Mouse (Mus musculus) kidney, embryonic 14.5 days (tissue): ENCODE measurements around the gene Smcr8. TPM values are rescaled to one million over a fixed set of nuclear protein-coding genes. Genes with fewer than 3 reads are reported as not detected.

Experiments used
- ATAC-seq: fragments of 200-750 bp; cut with Nextera tagmentation; 2 replicates; pipeline ENCODE4 v1.8.0; 2017; ENCODE audit warnings: moderate number of reproducible peaks, mild to moderate bottlenecking, moderate TSS enrichment, moderate library complexity; ENCODE audit not compliant: low FRiP score, low TSS enrichment
- H3K27ac ChIP-seq: fragments of 300-500 bp; sonication (generic); 2 replicates; pipeline ENCODE4 v1.5.1; 2014; ENCODE audit warnings: low read depth, mild to moderate bottlenecking, low read length, moderate library complexity, mixed read lengths
- H3K27me3 ChIP-seq: fragments of 300-500 bp; sonication (generic); 2 replicates; pipeline ENCODE4 v1.6.1; 2014; ENCODE audit warnings: mild to moderate bottlenecking, low read length; ENCODE audit not compliant: control insufficient read depth, insufficient read depth
- H3K36me3 ChIP-seq: fragments of 300-500 bp; sonication (generic); 2 replicates; pipeline ENCODE4 v1.6.1; 2014; ENCODE audit warnings: low read length, mixed read lengths; ENCODE audit not compliant: control insufficient read depth, insufficient read depth
- H3K4me1 ChIP-seq: fragments of 300-500 bp; sonication (generic); 2 replicates; pipeline ENCODE4 v1.6.1; 2014; ENCODE audit warnings: low read length, mixed read lengths; ENCODE audit not compliant: control insufficient read depth, insufficient read depth
- H3K4me2 ChIP-seq: fragments of 300-500 bp; sonication (generic); replicated peaks from 2 replicates; pipeline ENCODE4 v1.6.1; 2014; ENCODE audit warnings: low read depth, mild to moderate bottlenecking, low read length
- H3K4me3 ChIP-seq: fragments of 300-500 bp; sonication (generic); 2 replicates; pipeline ENCODE4 v1.5.1; 2014; ENCODE audit warnings: mild to moderate bottlenecking, low read length
- H3K9ac ChIP-seq: fragments of 300-500 bp; sonication (generic); 2 replicates; pipeline ENCODE4 v1.6.1; 2014; ENCODE audit warnings: low read depth, mild to moderate bottlenecking, low read length, moderate library complexity
- H3K9me3 ChIP-seq: fragments of 300-500 bp; sonication (generic); 2 replicates; pipeline ENCODE4 v1.6.1; 2016; ENCODE audit warnings: low read length; ENCODE audit not compliant: control insufficient read depth
- WGBS: fragments of 180-500 bp; shearing (Covaris S2); extraction: QIAGEN DNeasy Blood & Tissue Kit; methylation state at CpG from one replicate; pipeline ENCODE4 v1.1.7; 2014; 5-methylcytosine and 5-hydroxymethylcytosine counted together
- polyA plus RNA-seq: library from polyadenylated mRNA; unstranded; fragments of >200 nt; fragmentation: Nextera tagmentation; extraction: Ambion mirVana; gene quantifications from 2 replicates; pipeline ENCODE4 v1.2.1, GENCODE M21; 2014

Smcr8 gene
- polyA plus RNA-seq: 5.2 and 8.2 TPM in 2 replicates

- Histone ChIP-seq H3K4me2 (peak within 1 kb of the TSS; percentile 68), H3K27me3 (no peaks in the 10 kb centered on the region), H3K27ac (peak within 1 kb of the TSS; percentile 49), H3K36me3 (peaks cover 11% of the 10 kb centered on the region), H3K4me3 (peak within 1 kb of the TSS; percentile 71), H3K9me3 (no peaks in the 10 kb centered on the region), H3K4me1 (peaks cover 45% of the 10 kb centered on the region), H3K9ac (peak within 1 kb of the TSS; percentile 72)
- ATAC-seq: peak; percentile 96
- under 1% methylated on average over 62 of the region's 62 CpGs for WGBS
Observed at GRCm38 (mm10) chr11:60776829-60777740, at the start of gene Smcr8, which contains the start of gene Top3a. Gene Smcr8, plus strand, starts transcription at chr11:60777524. Gene Top3a, minus strand, starts transcription at chr11:60777365.

- Histone ChIP-seq H3K4me3 (peak within 1 kb of the TSS; percentile 93), H3K9ac (peak within 1 kb of the TSS; percentile 91), H3K4me2 (peak within 1 kb of the TSS; percentile 50), H3K9me3 (no peaks in the 10 kb centered on the region), H3K27ac (peak within 1 kb of the TSS; percentile 84), H3K36me3 (peaks cover 41% of the 10 kb centered on the region), H3K27me3 (no peaks in the 10 kb centered on the region), H3K4me1 (peaks cover 18% of the 10 kb centered on the region)
- peak; percentile 93 for ATAC-seq
- WGBS: under 1% methylated on average over 44 of the region's 44 CpGs
Observed at GRCm38 (mm10) chr11:60728260-60728761, 49.0 kb upstream of the Smcr8 start, which contains the start of gene Mief2. Gene Mief2, plus strand, starts transcription at chr11:60728398.

DNA sequence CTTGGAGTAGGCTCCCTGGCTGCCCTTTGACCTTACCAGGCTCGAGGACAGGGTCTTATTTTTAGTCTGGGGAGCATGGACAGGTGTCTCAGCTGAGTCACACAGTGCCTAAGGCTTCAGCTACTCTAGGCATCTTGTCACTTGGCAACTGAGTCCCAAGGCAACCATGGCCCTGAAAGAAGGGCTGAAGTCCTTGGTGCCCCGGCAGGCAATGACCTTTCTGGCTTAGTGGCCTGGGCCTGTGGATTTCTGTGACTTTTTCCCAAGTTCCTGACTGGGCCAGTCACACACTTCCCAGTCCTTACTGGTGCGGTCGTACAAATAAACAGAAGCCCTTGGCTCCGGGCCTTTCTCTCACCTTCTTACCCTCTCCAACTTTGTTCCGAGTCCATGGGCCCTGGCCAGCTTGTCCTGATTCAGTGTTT is 48.1 kb upstream of the Smcr8 start:
- Histone ChIP-seq H3K36me3 (peaks cover 32% of the 10 kb centered on the region), H3K27ac (no peak overlapping the region), H3K27me3 (no peaks in the 10 kb centered on the region), H3K9ac (no peak overlapping the region), H3K4me3 (peak overlapping the region; percentile 93), H3K4me1 (peaks cover 18% of the 10 kb centered on the region), H3K9me3 (no peaks in the 10 kb centered on the region), H3K4me2 (peak overlapping the region; percentile 50; the same call in 1 of the 2 replicates)
- no peak for ATAC-seq
- 72% methylated on average over 6 of the region's 6 CpGs for WGBS

DNA sequence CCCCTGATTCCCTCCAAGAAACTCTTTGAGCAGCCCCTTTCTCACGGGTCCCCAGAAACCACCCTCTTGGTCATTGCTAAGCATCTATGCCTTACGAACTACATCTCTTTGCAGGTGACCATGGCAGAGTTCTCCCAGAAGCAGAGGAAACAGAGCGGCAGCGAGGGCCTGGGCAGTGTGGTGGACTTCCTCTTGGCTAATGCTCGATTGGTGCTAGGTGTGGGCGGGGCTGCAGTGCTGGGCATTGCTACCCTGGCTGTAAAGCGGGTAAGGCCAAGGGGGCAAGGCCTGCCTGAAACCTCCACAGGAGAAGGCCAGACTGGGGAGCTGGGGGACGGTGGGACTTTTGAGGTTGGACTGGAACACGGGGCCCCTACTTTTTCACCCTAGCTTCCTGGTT is 47.2 kb upstream of the Smcr8 start:
- H3K4me2 ChIP-seq: no peak overlapping the region
- no peak overlapping the region for H3K4me3 ChIP-seq
- H3K4me1 ChIP-seq: peaks cover 18% of the 10 kb centered on the region
- no peaks in the 10 kb centered on the region for H3K9me3 ChIP-seq
- 79% methylated on average over 9 of the region's 9 CpGs for WGBS
- no peak overlapping the region for H3K9ac ChIP-seq
- no peaks in the 10 kb centered on the region for H3K27me3 ChIP-seq
- H3K27ac ChIP-seq: no peak overlapping the region
- peaks cover 25% of the 10 kb centered on the region for H3K36me3 ChIP-seq
- ATAC-seq: no peak

DNA sequence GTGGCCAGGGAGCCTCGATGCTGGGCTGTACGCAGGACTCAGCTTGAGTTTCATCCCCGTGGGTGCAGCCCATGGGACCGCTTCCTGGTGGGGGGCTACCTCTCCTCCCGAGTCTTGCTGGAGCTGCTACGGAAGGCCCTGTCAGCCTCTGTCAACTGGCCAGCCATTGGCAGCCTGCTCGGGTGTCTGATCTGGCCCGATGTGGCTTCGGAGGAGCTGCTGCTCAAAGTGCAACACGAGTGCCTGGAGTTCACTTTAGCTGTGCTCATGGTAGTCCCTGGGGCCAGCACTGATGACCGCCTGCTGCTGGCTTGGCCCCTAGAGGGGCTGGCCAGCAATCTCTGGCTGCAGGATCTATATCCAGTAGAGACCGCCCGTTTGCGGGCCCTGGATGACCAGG is 46.1 kb upstream of the Smcr8 start:
- 89% methylated on average over 14 of the region's 14 CpGs for WGBS
- ATAC-seq: no peak
- no peak overlapping the region for H3K27ac ChIP-seq

DNA sequence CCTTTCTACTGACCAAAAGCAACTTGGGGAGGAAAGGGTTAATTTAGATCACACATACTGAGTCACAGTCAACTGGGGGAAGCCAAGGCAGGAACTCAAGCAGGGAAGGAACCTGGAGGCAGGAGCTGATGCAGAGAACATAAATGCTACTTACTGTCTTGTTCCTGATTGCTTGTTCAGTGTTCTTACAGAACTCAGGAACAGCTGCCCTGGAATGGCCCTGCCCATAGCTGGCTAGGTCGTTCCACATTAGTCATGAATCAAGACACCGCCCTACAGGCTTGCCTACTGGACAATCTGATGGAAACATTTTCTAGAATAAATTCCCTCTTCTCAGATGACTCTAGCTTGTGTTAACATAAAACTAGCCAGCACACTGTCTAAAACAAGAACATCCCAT is 43.1 kb upstream of the Smcr8 start:
- WGBS: 71% methylated on average over 2 of the region's 2 CpGs
- ATAC-seq: no peak
- H3K4me2 ChIP-seq: no peak overlapping the region
- no peak overlapping the region for H3K27ac ChIP-seq
- no peaks in the 10 kb centered on the region for H3K27me3 ChIP-seq
- peaks cover 2% of the 10 kb centered on the region; the same call in 1 of the 2 replicates for H3K4me1 ChIP-seq
- no peak overlapping the region for H3K4me3 ChIP-seq
- no peaks in the 10 kb centered on the region for H3K9me3 ChIP-seq
- H3K36me3 ChIP-seq: peaks cover 25% of the 10 kb centered on the region
- H3K9ac ChIP-seq: no peak overlapping the region

More for the DNA sequence above, 46.1 kb upstream of the Smcr8 start:
- Histone ChIP-seq H3K27me3 (no peaks in the 10 kb centered on the region), H3K9me3 (no peaks in the 10 kb centered on the region), H3K4me2 (no peak overlapping the region), H3K4me1 (peaks cover 14% of the 10 kb centered on the region), H3K4me3 (no peak overlapping the region), H3K9ac (no peak overlapping the region), H3K36me3 (peaks cover 25% of the 10 kb centered on the region)

DNA sequence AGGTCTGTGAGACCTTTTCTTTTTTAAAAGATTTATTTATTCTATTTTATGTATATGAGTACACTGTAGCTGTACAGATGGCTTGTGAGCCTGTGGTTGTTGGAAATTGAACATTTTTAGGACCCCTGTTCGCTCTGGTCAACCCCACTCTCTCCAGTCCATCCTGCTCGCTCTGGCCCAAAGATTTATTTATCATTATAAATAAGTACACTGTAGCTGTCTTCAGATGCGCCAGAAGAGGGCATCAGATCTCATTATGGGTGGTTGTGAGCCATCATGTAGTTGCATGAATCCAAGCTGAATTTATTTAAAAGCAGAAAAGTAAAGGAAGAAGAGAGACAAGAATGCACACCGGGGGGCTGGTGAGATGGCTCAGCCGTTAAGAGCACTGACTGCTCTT is 42.1 kb upstream of the Smcr8 start:
- ATAC-seq: no peak
- no peaks in the 10 kb centered on the region for H3K9me3 ChIP-seq
- peaks cover 33% of the 10 kb centered on the region for H3K36me3 ChIP-seq
- no peaks in the 10 kb centered on the region for H3K4me1 ChIP-seq
- H3K4me2 ChIP-seq: no peak overlapping the region
- no peak overlapping the region for H3K27ac ChIP-seq
- no peaks in the 10 kb centered on the region for H3K27me3 ChIP-seq
- H3K9ac ChIP-seq: no peak overlapping the region
- no peak overlapping the region for H3K4me3 ChIP-seq
- 78% methylated on average over 5 of the region's 5 CpGs for WGBS

DNA sequence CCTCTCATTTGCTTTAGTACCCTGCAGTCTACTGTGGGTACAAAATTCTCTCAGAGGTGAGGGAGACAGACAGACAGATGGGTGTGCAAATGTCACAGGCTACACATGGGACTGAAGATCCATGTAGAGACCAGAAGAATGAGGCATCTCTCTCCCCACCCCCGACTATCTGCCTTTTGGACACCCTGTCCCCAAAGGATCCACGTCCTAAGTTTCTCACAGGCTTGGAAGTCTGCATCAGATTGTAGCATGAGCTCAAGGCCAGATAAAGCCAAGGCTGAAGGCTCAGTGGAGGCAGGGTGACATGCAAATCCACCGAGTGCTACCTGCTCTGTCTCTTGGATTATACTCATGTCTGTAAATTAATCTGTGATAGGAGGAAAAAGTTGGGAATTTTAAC is 40.8 kb upstream of the Smcr8 start:
- no peak overlapping the region for H3K4me2 ChIP-seq
- no peaks in the 10 kb centered on the region for H3K27me3 ChIP-seq
- H3K4me3 ChIP-seq: no peak overlapping the region
- no peak overlapping the region for H3K27ac ChIP-seq
- no peak for ATAC-seq
- WGBS: 88% methylated on average over 3 of the region's 3 CpGs
- H3K4me1 ChIP-seq: no peaks in the 10 kb centered on the region
- no peaks in the 10 kb centered on the region for H3K9me3 ChIP-seq
- no peak overlapping the region for H3K9ac ChIP-seq
- peaks cover 33% of the 10 kb centered on the region for H3K36me3 ChIP-seq

DNA sequence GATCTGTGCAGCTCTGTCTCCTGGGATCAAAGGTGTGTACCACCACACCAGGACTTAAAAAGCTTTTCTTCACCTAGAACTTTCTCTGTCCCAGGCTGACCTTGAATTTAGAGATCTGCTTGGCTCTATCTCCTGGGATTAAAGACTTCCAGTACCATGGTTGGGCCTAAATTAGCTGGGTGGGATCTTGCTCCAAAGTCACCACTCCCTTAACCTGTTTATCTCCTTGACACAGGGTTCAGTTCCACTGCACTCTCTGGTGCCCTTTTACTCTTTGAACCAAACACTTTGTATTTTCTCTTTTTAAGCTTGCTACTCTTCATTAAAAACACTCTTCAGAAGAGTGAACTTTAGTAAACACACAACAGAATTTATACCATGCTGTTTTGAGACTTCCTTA is 39.9 kb upstream of the Smcr8 start:
- Histone ChIP-seq H3K27me3 (no peaks in the 10 kb centered on the region), H3K9ac (no peak overlapping the region), H3K27ac (no peak overlapping the region), H3K9me3 (no peaks in the 10 kb centered on the region), H3K36me3 (peaks cover 34% of the 10 kb centered on the region), H3K4me1 (no peaks in the 10 kb centered on the region), H3K4me3 (no peak overlapping the region), H3K4me2 (no peak overlapping the region)
- ATAC-seq: no peak
